In genomic region chr9:116087880-116088279, GRCm38 (mm10) we compare ENCODE assay signal across 8 mouse cellular contexts.
DNase-seq lines count a peak whose midpoint lies in the region; ATAC-seq and TF ChIP-seq lines count a peak whose summit lies in the region.

No protein-coding gene starts in this region.

- no peak overlapping the region for H3K9ac ChIP-seq in heart, adult 2 months (ENCODE audit: low read depth, low read length)
- H3K9ac ChIP-seq in heart, embryonic 11.5 days (ENCODE audit: low read depth, low read length): no peak overlapping the region
- H3K9ac ChIP-seq in lung, postnatal 0 days (replicated peaks; ENCODE audit: low read depth): no peak overlapping the region
- H3K9ac ChIP-seq in stomach, postnatal 0 days (ENCODE audit: low read length): no peak overlapping the region

- no peaks in the 10 kb centered on the region for H3K9me3 ChIP-seq in heart, embryonic 11.5 days (replicated peaks; ENCODE audit: control insufficient read depth, low read length)
- H3K9me3 ChIP-seq in lung, postnatal 0 days (ENCODE audit: low read length): no peaks in the 10 kb centered on the region
- H3K9me3 ChIP-seq in stomach, postnatal 0 days (ENCODE audit: control insufficient read depth, low read length): no peaks in the 10 kb centered on the region

- peaks cover 5% of the 10 kb centered on the region for H3K36me3 ChIP-seq in heart, adult 2 months (ENCODE audit: control insufficient read depth, insufficient read depth, low read length)
- H3K36me3 ChIP-seq in heart, embryonic 11.5 days (ENCODE audit: control insufficient read depth, insufficient read depth, low read length): no peaks in the 10 kb centered on the region; the same call in 1 of the 2 replicates
- H3K36me3 ChIP-seq in lung, postnatal 0 days (ENCODE audit: insufficient read depth, low read length): peaks cover 25% of the 10 kb centered on the region
- peaks cover 22% of the 10 kb centered on the region for H3K36me3 ChIP-seq in stomach, postnatal 0 days (ENCODE audit: control insufficient read depth, insufficient read depth, low read length)

- DNase-seq in heart, adult 2 months: peak; percentile 65 to 71
- DNase-seq in CD8-positive naive resting alpha-beta T cell, adult 2 months (ENCODE audit: low read depth in 2 of 2, low spot score in 2 of 2): peak; percentile 53 to 72
- peak; percentile 72 for DNase-seq in gastrocnemius, adult 2 months
- peak; percentile 41 to 74 for DNase-seq in layer of hippocampus, adult 2 months (ENCODE audit: low spot score in 2 of 2)
- peak; percentile 81 for DNase-seq in lung, postnatal 0 days (ENCODE audit: low spot score)
- DNase-seq in stomach, postnatal 0 days (ENCODE audit: low spot score): peak; percentile 68

- H3K4me2 ChIP-seq in heart, embryonic 11.5 days: no peak overlapping the region
- H3K4me2 ChIP-seq in lung, postnatal 0 days (replicated peaks; ENCODE audit: low read depth, low read length): no peak overlapping the region
- H3K4me2 ChIP-seq in stomach, postnatal 0 days (replicated peaks; ENCODE audit: low read depth): no peak overlapping the region

- TF ChIP-seq POLR2A in heart, adult 2 months (IDR thresholded peaks at IDR 0.05; ENCODE audit: insufficient read depth, low read depth, low read length): no peak
- TF ChIP-seq POLR2A in bone marrow, adult 2 months (IDR thresholded peaks at IDR 0.05; ENCODE audit: borderline replicate concordance, control insufficient read depth, low read depth, low read length): no peak

- intact Hi-C loops in heart, adult 2 months (cut with DNase I): loop anchor here (5.0 kb wide), 3 partner anchors 84 to 249 kb away; no protein-coding TSS in a partner anchor
- intact Hi-C loops in gastrocnemius, adult 2 months (cut with DNase I): loop anchor here (2.0 kb wide), 1 partner anchor 297 kb away; no protein-coding TSS in a partner anchor

- H3K4me3 ChIP-seq in heart, adult 2 months: no peak overlapping the region
- no peak overlapping the region for H3K4me3 ChIP-seq in heart, embryonic 11.5 days (ENCODE audit: low read depth, low read length)
- H3K4me3 ChIP-seq in bone marrow, adult 2 months (replicated peaks; ENCODE audit: control insufficient read depth, low read depth, low read length): no peak overlapping the region
- no peak overlapping the region for H3K4me3 ChIP-seq in gastrocnemius, adult 2 months
- no peak overlapping the region for H3K4me3 ChIP-seq in layer of hippocampus, adult 2 months
- H3K4me3 ChIP-seq in lung, postnatal 0 days (ENCODE audit: low read depth, low read length): no peak overlapping the region
- H3K4me3 ChIP-seq in stomach, postnatal 0 days (ENCODE audit: low read depth, low read length): no peak overlapping the region

- H3K4me1 ChIP-seq in heart, adult 2 months (ENCODE audit: control insufficient read depth, insufficient read depth, low read length): peaks cover 7% of the 10 kb centered on the region
- peaks cover 7% of the 10 kb centered on the region for H3K4me1 ChIP-seq in heart, embryonic 11.5 days (ENCODE audit: control insufficient read depth, insufficient read depth, low read length)
- peaks cover 9% of the 10 kb centered on the region for H3K4me1 ChIP-seq in bone marrow, adult 2 months (ENCODE audit: control insufficient read depth, insufficient read depth, low read length)
- H3K4me1 ChIP-seq in lung, postnatal 0 days (ENCODE audit: insufficient read depth, low read depth, low read length): 0 out of 2 replicates have a peak, but pooled peaks cover 5% of the 10 kb centered on the region
- no peaks in the 10 kb centered on the region for H3K4me1 ChIP-seq in stomach, postnatal 0 days (replicated peaks; ENCODE audit: control insufficient read depth, insufficient read depth)

- no peak overlapping the region for H3K27ac ChIP-seq in heart, adult 2 months
- H3K27ac ChIP-seq in heart, embryonic 11.5 days (ENCODE audit: low read depth, low read length): no peak overlapping the region
- H3K27ac ChIP-seq in bone marrow, adult 2 months (ENCODE audit: control insufficient read depth, insufficient read depth, low read depth, low read length, poor library complexity): no peak overlapping the region
- no peak overlapping the region; the same call in 1 of the 2 replicates for H3K27ac ChIP-seq in gastrocnemius, adult 2 months
- H3K27ac ChIP-seq in layer of hippocampus, adult 2 months: peak overlapping the region; percentile 20; the same call in 1 of the 2 replicates
- H3K27ac ChIP-seq in lung, postnatal 0 days (ENCODE audit: low read length): no peak overlapping the region
- H3K27ac ChIP-seq in stomach, postnatal 0 days (replicated peaks): 0 out of 2 replicates have a peak overlapping the region, but pooled peaks have one; percentile 4

- 27% methylated on average over 5 of the region's 5 CpGs for WGBS in heart, adult 2 months
- 30% methylated on average over 5 of the region's 5 CpGs for WGBS in heart, embryonic 11.5 days (ENCODE audit: insufficient replicate concordance)
- 29% methylated on average over 5 of the region's 5 CpGs for WGBS in bone marrow, adult 2 months
- WGBS in lung, postnatal 0 days: 24% methylated on average over 5 of the region's 5 CpGs
- WGBS in stomach, postnatal 0 days: 23% methylated on average over 5 of the region's 5 CpGs

- peak; percentile 93 for TF ChIP-seq CTCF in heart, adult 2 months (IDR thresholded peaks at IDR 0.05)
- TF ChIP-seq CTCF in bone marrow, adult 2 months (IDR thresholded peaks at IDR 0.05; ENCODE audit: control insufficient read depth, insufficient read depth, low read length): peak; percentile 57
- TF ChIP-seq CTCF in gastrocnemius, adult 2 months (IDR thresholded peaks at IDR 0.05): peak; percentile 88
- TF ChIP-seq CTCF in layer of hippocampus, adult 2 months (conservative IDR thresholded peaks at IDR 0.05): peak; percentile 94
- TF ChIP-seq CTCF in lung, postnatal 0 days (IDR thresholded peaks at IDR 0.05): peak; percentile 87
- TF ChIP-seq CTCF in stomach, postnatal 0 days (IDR thresholded peaks at IDR 0.05; ENCODE audit: low read depth): peak; percentile 91

- no peak for TF ChIP-seq EP300 in heart, adult 2 months (IDR thresholded peaks at IDR 0.05; ENCODE audit: insufficient read depth, low read depth, low read length)
- 0 out of 2 replicates have a peak, but pooled peaks have one; percentile 19 for TF ChIP-seq EP300 in lung, postnatal 0 days (IDR thresholded peaks at IDR 0.05)
- no peak for TF ChIP-seq EP300 in stomach, postnatal 0 days (optimal IDR thresholded peaks at IDR 0.05)

- no peaks in the 10 kb centered on the region for H3K27me3 ChIP-seq in heart, adult 2 months (ENCODE audit: control insufficient read depth, insufficient read depth, low read length)
- no peaks in the 10 kb centered on the region for H3K27me3 ChIP-seq in heart, embryonic 11.5 days (ENCODE audit: control insufficient read depth, insufficient read depth, low read length)
- H3K27me3 ChIP-seq in lung, postnatal 0 days (replicated peaks; ENCODE audit: insufficient read depth, low read length): no peaks in the 10 kb centered on the region
- no peaks in the 10 kb centered on the region for H3K27me3 ChIP-seq in stomach, postnatal 0 days (ENCODE audit: control insufficient read depth, insufficient read depth, low read length)

- no peak for ATAC-seq in heart, embryonic 11.5 days (replicated peaks; ENCODE audit: insufficient number of reproducible peaks, low FRiP score, low TSS enrichment)
- ATAC-seq in lung, postnatal 0 days: peak; percentile 20; the same call in 1 of the 2 replicates
- ATAC-seq in stomach, postnatal 0 days (ENCODE audit: low FRiP score, low TSS enrichment): no peak

- H3K79me2 ChIP-seq in heart, adult 2 months (replicated peaks; ENCODE audit: control insufficient read depth, insufficient read depth, low read length): no peaks in the 10 kb centered on the region

Comparison
In these comparisons a context has a peak if more than half of its experiments do, and no peak if none do; other contexts are left out.
1. H3K27ac ChIP-seq: peak in layer of hippocampus, adult 2 months (single experiment) and stomach, postnatal 0 days (single experiment); none in heart, adult 2 months (single experiment), heart, embryonic 11.5 days (single experiment), bone marrow, adult 2 months (single experiment), gastrocnemius, adult 2 months (single experiment) and lung, postnatal 0 days (single experiment).
2. Peak in every context shown above with its lines, with median percentiles within 50 percentile points of each other: DNase-seq and CTCF ChIP-seq.